Mouse (Mus musculus) olfactory bulb, adult 2 months (tissue): ENCODE measurements around the gene Zfp831. TPM values are rescaled to one million over a fixed set of nuclear protein-coding genes. Genes with fewer than 3 reads are reported as not detected.

ENCODE experiments used
- H3K27ac ChIP-seq: fragments of 200-500 bp; 2 replicates; pipeline ENCODE4 v1.5.1; 2012; ENCODE audit warnings: low read depth, low read length; ENCODE audit not compliant: insufficient read depth
- H3K4me1 ChIP-seq: fragments of 200-500 bp; 2 replicates; pipeline ENCODE4 v1.6.1; 2012; ENCODE audit warnings: low read length; ENCODE audit not compliant: control insufficient read depth, insufficient read depth
- H3K4me3 ChIP-seq: fragments of 200-500 bp; 2 replicates; pipeline ENCODE4 v1.5.1; 2012; ENCODE audit warnings: mild to moderate bottlenecking, low read depth, low read length, moderate library complexity; ENCODE audit not compliant: insufficient read depth
- CTCF ChIP-seq: fragments of 200-500 bp; IDR thresholded peaks from 2 replicates; pipeline ENCODE4 v1.5.1; 2012; ENCODE audit warnings: low read depth, mild to moderate bottlenecking, low read length, moderate library complexity; ENCODE audit not compliant: insufficient read depth
- POLR2A ChIP-seq: fragments of 200-500 bp; IDR thresholded peaks from 2 replicates; pipeline ENCODE4 v1.6.1; 2012; ENCODE audit warnings: mild to moderate bottlenecking, low read depth, low read length, moderate library complexity; ENCODE audit not compliant: insufficient read depth
- WGBS: fragments of 180-500 bp; shearing (Covaris S2); methylation state at CpG from one replicate; pipeline ENCODE4 v1.1.7; 2018; 5-methylcytosine and 5-hydroxymethylcytosine counted together
- polyA plus RNA-seq: library from polyadenylated mRNA; stranded (reverse); fragments of >200 nt; gene quantifications from 2 replicates; pipeline ENCODE4 v1.2.4, GENCODE M21; 2012; ENCODE audit warnings: low replicate concordance; ENCODE audit not compliant: missing spikeins, insufficient read depth, insufficient read length

Gene Zfp831
- polyA plus RNA-seq: not detected in 2 replicates

DNA sequence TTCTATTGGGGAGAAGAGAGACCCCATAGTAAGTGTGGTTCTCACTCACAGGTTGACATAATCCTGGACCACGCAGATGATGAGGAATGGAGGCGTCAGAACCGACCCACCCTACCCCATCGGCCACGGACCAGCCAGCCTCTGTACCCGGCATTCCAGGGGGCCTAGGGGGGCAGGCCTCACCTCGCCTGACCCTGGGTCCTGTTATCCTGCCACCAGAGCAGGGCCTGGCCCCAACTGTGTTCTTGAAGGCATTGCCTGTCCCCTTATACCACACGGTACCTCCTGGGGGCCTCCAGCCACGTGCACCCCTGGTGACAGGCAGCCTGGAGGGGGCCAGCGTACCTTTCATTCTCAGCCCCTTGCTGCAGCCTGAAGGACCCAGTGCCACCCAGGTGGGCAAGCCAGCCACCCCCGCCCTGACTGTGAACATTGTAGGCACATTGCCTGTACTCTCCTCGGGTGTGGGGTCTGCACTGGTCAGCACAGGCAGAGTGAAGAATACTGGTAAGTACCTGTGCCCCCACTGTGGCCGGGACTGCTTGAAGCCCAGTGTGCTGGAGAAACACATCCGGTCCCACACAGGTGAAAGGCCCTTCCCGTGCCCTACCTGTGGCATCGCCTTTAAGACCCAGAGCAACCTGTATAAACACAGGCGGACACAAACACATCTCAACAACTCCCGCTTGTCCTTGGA is at the start of gene Zfp831:
Gene Zfp831, plus strand, starts transcription at position 87 of the 697 bp plus-strand sequence.
- no peaks in the 10 kb centered on the region for H3K4me1 ChIP-seq
- H3K4me3 ChIP-seq: no peak within 1 kb of the TSS
- TF ChIP-seq POLR2A (no peak), CTCF (no peak)
- H3K27ac ChIP-seq: no peak within 1 kb of the TSS
- WGBS: 89% methylated on average over 18 of the region's 18 CpGs

DNA sequence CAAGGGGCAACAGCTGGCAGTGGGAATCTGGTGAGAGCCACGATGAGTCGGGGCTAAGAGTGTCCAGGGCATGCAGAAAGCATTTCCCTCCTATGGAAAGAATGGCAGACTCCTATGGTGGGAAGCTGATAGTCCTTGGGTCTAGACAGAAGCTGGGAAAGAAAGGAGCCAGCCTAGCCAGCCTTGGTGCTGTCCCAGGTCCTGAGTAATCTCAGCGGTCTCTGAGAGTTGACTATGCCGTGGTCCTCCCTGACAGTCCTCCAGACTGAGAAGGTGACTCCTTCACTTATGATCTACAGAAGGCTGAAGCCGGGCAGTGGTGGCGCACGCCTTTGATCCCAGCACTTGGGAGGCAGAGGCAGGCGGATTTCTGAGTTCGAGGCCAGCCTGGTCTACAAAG is 48.4 kb upstream of the Zfp831 start:
- no peak overlapping the region for H3K4me3 ChIP-seq
- TF ChIP-seq CTCF: no peak
- no peak for TF ChIP-seq POLR2A
- 94% methylated on average over 9 of the region's 9 CpGs for WGBS
- no peak overlapping the region for H3K27ac ChIP-seq
- peaks cover 22% of the 10 kb centered on the region for H3K4me1 ChIP-seq

DNA sequence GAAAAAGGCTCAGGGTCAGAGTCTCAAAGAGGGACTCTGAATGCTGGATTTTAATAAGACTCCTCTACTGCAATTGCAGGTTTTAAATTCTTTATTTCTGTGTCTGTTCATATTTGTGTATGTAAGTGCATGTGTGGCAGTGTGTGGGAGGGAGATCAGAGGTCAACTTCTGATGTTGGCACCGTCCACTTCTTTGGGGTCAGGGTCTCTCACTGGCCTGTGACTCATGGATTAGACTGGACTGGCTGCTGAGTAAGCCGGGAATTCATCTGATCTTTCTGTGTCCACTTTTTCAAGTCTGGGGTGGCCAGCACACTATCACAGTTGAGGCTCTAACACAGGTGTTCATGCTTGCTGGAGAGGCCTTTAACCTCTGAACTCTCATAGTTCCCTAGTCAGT is 47.7 kb upstream of the Zfp831 start:
- H3K4me3 ChIP-seq: no peak overlapping the region
- no peak for TF ChIP-seq POLR2A
- no peak for TF ChIP-seq CTCF
- H3K4me1 ChIP-seq: peaks cover 24% of the 10 kb centered on the region
- no peak overlapping the region for H3K27ac ChIP-seq
- 85% methylated on average over 2 of the region's 2 CpGs for WGBS

DNA sequence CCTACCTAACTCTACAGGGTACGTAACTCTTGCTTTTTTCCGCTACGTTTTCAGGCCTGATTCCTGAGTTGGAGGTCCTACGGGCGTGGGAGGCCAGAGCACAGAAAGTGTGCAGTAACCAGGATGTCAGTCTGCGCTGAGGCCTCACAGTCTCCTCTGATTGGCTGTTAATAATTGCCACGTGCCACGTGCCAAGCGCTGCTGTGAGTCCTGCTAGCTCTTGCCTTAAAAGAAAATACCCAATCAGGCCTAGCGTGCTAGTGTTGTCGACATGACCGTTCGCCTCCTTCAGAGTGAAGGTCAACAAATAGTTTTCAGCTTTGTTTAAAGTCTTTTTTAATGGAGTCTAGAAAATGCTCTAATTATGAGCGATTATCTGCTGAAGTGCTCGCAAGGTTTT is 46.9 kb upstream of the Zfp831 start:
- WGBS: 74% methylated on average over 15 of the region's 15 CpGs
- Histone ChIP-seq H3K4me3 (no peak overlapping the region), H3K27ac (no peak overlapping the region), H3K4me1 (peaks cover 26% of the 10 kb centered on the region)
- no peak for TF ChIP-seq POLR2A
- no peak for TF ChIP-seq CTCF

DNA sequence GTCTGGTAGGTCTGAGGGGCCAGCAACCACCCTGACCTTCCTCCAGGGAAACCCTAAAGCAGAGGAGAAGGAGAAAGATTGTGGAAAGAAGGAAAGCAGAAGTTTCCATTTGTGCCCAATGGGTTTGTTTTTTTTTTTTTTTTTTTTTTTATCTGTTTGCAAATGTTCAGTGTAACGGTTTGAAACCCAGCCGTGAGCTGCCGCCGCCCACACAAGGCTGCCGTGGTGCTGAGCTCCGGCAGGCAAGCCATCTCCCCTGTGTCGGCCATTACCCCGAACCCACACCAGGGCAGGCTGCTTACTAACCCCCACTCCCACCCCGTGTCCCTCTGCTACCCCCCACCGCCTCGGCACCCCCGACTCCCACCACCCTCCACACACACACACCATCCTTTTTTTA is 44.9 kb upstream of the Zfp831 start:
- Histone ChIP-seq H3K4me3 (peak overlapping the region; percentile 48), H3K27ac (peak overlapping the region; percentile 94), H3K4me1 (peaks cover 42% of the 10 kb centered on the region)
- 36% methylated on average over 12 of the region's 12 CpGs for WGBS
- TF ChIP-seq POLR2A: no peak
- no peak for TF ChIP-seq CTCF

DNA sequence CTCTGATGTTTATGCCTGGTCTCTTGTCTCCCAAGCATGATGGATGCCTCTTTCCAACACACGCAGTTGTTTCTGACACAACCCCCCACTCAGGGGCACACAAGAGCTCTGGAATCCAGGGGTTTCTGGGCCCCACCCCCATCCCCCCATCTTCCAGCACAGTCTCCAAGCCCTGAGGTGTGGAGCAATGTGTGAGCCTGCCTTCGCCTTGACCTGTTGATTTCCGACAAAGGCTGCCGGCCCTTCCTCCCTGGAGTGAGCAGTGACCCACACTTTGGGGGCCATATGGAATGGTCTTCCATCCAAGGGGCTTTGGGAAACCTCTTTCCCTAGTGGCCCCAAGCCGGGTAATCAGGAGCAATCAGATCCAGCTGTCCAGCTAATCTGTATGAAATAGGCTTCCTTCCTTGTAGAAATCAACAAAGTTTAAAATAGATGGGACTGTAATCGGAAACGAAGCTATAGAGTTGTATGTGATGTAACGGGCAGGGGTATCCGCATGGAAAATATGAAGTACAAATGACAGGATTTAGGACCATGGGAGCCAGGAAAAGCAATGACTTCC is 44.2 kb upstream of the Zfp831 start:
- TF ChIP-seq POLR2A (no peak), CTCF (no peak)
- 43% methylated on average over 9 of the region's 9 CpGs for WGBS
- peak overlapping the region; percentile 48 for H3K4me3 ChIP-seq
- peaks cover 43% of the 10 kb centered on the region for H3K4me1 ChIP-seq
- H3K27ac ChIP-seq: peak overlapping the region; percentile 94

DNA sequence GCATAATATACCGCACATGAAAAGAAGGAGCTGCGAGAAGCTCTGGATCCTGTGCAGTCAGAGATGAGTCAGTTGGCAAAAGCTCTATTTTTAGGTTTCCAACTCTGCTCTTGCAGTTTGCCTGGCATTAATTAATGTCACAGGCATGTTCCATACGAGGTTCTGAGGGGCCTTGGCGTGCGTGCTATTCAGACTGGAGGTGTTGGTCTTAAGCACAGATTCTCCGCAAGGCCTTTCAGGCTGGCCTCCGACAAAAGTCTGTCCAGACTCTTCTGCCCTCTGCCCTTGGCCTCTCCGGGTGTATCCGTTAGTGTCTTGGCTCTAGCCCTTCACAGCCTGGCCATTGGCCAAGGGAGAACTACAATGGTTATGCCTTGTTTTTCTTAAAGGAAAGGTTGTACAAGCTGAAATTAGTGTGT is 43.5 kb upstream of the Zfp831 start:
- Histone ChIP-seq H3K4me3 (peak overlapping the region; percentile 48), H3K27ac (peak overlapping the region; percentile 94), H3K4me1 (peaks cover 43% of the 10 kb centered on the region)
- 13% methylated on average over 9 of the region's 9 CpGs for WGBS
- TF ChIP-seq POLR2A (no peak), CTCF (no peak)

DNA sequence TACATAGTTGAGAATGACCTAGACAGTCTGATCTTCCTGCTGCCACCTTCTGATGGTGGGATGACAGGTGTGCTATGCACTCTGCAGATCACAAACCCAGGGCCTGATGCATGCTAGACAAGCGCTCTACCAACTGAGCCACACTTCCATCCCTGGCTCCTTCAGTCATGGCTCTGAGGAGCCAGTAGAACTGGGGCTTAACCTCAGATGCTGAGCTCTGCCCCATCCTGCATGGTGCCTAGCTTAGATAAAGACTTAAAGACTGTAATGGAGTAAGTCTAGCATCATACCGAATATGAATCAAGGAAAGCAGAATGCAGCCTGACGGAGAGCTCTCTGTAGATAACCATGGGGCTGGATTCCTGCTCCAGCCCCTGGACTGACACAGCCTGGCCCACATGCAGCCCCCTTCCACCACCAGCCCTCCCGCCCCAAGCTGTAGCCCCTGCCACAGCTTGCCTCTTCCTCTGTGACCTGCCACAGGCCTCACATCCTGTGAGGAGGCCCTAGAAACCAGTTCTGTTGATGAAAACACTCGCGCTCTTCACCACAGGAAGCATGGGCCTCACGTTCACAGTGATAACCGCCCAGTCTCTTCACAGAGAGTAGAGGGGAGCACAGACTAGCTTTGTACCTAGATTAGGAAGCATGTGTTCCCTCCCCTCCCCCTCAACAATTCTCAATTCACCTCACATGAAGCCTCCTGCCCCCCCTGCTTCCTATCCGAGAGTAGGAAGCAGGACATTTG is 41.2 kb upstream of the Zfp831 start:
- WGBS: 77% methylated on average over 9 of the region's 9 CpGs
- H3K27ac ChIP-seq: peak overlapping the region; percentile 50; the same call in 1 of the 2 replicates

DNA sequence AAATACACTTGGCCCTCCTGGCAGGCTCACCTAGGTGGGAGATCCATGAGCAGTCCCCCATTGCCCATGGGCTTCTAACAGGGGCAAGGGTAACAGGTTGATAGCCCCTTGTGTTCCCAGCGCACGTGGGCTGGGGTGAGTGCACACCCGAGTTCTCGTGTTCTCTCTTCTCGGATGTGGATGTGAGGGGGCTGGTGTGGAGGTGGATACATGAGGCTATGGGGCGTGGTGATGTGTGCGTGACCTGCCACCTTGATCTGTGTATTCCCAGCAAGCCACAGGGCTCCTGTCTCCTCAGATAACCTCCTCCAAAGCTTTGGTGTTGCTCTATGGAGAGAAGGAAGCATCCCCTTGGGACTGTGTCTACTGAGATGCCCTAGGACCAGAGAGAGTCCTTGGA is 40.0 kb upstream of the Zfp831 start:
- peak overlapping the region; percentile 76 for H3K27ac ChIP-seq
- TF ChIP-seq POLR2A: no peak
- TF ChIP-seq CTCF: no peak
- WGBS: 40% methylated on average over 7 of the region's 7 CpGs
- H3K4me1 ChIP-seq: peaks cover 31% of the 10 kb centered on the region
- H3K4me3 ChIP-seq: no peak overlapping the region

More for the DNA sequence above, 41.2 kb upstream of the Zfp831 start:
- Histone ChIP-seq H3K4me1 (peaks cover 38% of the 10 kb centered on the region), H3K4me3 (no peak overlapping the region)
- TF ChIP-seq CTCF (no peak), POLR2A (no peak)
